Mouse (Mus musculus) thymus, adult 2 months (tissue): Measurements from ENCODE around the gene Slc5a8.

Experiments
- CTCF ChIP-seq: fragments of 200-500 bp; IDR thresholded peaks from 2 replicates; pipeline ENCODE4 v1.5.1; 2012; ENCODE audit warnings: mild to moderate bottlenecking, control low read depth, low read length, moderate library complexity, borderline replicate concordance; ENCODE audit not compliant: control insufficient read depth, poor library complexity, insufficient read depth; ENCODE audit errors: extremely low read depth
- POLR2A ChIP-seq: fragments of 200-500 bp; IDR thresholded peaks from 2 replicates; pipeline ENCODE4 v1.6.1; 2012; ENCODE audit warnings: mild to moderate bottlenecking, low read length, control low read depth, moderate library complexity; ENCODE audit not compliant: control insufficient read depth, poor library complexity, insufficient read depth; ENCODE audit errors: extremely low read depth

DNA sequence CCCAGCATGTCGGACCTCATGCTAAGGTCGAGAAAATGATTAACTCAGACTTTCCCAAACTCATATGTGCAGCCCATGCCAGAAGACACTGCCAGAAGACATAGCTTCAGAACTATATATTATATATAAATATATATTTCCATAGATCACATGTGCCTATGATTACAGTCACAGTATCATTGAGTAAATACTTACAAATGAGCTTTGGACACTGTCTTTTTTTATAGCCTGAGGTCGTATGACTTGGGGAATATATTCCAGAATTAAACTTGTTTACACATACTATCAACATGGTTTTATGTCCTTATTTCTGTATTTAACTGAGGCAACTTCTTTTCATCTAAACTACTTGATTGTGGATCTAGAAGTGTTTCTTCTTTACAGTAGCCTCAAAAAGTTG is 24.9 kb upstream of the Slc5a8 start:
- no peak for TF ChIP-seq CTCF
- no peak for TF ChIP-seq POLR2A
